Mouse (Mus musculus) lung, postnatal 36 days (tissue): ENCODE measurements around the gene Lsm7.

ENCODE experiments used
- DNase-seq: peaks from one replicate; pipeline ENCODE4 v3.0.0; 2022; ENCODE audit warnings: mixed read lengths

Lsm7 gene

DNA sequence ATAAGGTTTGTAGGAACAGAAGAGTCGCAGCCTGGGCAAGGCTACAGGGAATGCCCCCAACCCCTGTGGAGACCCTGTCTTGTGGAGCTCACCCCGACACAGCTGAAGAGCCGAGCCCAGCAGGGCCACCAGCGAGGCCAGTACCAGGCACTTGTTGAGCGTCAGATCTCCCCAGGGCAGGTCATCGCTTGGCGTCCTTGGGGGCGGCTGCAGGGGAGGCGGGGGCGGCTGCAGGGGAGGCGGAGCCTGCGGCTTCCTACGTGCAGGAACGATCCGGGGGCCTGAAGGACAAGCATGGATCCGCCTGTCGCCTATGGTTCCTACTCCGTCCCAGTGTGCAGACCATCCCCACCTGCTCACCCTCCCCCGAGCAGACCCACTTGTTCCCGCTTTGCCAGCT, 44.9 kb downstream of the Lsm7 start:
- DNase-seq, result no peak

DNA sequence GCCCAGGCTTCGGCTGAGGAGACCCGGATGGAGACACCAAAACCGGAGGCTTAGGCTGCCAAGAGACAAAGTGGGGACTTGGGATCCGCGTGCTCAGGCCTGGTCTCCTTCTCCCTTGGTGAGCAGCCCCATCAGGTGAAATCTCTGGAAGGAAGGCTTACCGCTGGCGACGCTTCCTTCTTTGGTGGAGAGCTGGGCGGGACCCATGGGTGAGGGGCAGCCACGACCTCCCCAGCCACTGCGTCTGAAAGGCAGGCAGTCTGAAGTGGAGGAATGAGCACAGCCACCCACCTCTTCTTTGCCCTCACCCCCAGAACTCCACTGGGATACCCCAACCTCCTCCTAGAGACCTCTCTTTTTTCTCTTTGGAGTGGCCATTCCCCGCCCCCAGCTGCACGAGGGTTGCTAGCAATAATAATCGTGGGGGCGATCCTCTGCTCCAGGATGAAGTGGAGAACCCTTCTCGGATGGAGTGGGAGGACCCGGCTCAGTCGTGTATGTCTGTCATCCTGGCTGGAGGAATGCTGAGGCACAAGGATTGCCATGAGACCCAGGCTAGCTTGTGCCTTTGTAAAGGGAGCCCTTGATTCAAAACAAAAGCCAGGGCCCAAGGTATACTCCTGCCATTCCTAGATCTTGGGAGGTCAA, 45.9 kb downstream of the Lsm7 start:
- DNase-seq, result no peak

DNA sequence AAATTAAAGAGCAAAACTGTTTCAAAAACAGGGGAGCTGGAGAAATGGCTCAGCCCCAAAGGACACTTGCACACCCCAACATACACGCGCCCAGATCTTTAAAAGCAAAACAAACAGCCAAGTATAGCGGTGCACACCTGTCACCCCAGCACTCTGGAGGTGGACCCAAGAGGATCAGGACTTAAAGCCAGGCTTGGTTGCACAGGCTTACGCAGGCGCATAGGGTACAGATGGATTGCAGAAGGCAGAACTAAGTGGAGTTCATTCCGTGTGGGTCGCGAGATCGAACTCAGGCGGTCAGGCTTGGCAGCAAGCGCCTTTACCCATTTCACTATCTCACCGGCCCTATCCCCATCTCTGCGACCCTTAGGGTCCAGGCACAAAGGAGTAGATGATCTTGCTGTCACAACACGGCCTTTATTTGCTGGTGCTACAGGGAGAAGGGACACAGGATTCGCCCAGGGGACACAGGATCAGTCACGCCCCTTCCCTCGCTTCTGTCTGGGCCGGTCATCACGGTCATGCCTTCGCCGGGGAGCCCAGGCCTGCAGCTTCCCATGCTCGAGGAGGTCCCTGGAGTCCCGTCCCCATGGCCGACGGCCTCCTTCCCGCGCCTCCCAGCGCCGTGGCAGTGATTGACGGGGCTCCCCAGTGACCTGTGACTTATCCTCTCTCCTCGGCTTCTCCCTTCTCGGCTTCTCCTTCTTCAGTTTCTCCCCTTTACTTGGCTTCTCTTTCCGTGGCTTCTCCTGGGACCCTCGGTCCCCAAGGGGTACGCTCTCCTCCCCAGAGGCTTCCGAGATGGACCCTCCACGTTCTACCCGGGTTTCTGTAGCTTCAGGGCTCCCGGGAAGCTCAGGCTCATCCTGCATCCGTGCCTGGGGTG, 46.7 kb downstream of the Lsm7 start:
- DNase-seq, result no peak

DNA sequence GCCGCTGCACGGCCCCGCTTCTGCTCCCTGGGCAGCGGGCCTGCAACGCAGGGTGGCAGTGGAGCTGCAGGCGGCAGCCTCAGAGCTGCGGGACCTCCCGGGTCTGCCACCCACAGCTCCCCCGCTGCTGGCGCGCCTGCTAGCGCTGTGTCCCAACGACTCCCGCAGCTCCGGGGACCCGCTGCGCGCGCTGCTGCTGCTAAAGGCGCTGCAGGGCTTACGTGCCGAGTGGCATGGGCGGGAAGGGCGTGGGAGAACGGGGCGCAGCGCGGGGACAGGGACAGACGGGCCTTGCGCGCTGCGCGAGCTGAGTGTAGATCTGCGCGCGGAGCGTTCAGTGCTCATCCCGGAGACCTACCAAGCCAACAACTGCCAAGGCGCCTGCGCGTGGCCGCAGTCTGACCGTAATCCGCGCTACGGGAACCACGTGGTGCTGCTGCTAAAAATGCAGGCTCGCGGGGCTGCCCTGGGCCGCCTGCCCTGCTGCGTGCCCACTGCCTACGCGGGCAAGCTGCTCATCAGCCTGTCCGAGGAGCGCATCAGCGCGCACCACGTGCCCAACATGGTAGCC, 47.9 kb downstream of the Lsm7 start:
- DNase-seq, result peak; percentile 62

DNA sequence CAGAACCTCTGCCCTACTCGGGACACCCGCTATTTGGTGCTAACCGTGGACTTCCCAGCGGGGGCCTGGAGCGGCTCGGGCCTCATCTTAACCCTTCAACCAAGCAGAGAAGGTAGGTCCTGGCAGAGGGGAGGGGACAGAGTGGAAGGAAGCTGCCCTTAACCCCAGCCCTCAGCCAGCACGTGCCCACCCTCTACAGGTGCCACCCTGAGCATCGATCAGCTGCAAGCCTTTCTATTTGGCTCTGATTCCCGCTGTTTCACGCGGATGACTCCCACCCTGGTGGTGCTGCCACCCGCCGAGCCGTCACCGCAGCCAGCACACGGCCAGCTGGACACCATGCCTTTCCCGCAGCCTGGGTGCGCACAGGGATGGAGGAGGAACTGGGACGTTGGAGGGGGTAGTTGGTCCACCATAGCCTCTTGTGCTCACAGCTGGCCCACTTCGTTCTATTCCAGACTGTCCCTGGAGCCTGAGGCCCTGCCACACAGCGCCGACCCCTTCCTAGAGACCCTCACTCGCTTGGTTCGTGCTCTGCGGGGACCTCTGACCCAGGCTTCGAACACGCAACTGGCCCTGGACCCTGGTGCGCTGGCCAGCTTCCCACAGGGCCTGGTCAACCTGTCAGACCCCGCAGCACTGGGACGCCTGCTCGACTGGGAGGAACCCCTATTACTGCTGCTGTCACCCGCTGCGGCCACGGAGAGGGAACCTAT, 48.5 kb downstream of the Lsm7 start:
- no peak for DNase-seq

DNA sequence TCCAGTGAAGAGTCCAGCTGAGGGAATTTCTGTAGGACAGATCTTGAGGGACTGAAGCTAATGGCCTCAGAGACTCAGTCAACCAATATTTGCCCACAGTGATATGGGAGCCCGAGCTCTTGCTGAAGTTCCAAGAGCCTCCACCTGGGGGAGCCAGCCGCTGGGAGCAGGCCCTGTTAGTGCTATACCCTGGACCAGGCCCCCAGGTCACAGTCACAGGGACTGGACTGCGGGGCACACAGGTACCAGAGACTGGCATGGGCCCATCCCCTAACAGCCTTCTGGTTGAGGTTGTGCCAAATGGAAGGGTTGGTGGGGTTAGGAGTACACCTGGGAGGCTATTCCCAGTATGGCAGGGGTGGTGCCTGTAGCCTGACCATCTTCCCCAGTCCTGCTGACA, 49.1 kb downstream of the Lsm7 start:
- peak; percentile 72 for DNase-seq

DNA sequence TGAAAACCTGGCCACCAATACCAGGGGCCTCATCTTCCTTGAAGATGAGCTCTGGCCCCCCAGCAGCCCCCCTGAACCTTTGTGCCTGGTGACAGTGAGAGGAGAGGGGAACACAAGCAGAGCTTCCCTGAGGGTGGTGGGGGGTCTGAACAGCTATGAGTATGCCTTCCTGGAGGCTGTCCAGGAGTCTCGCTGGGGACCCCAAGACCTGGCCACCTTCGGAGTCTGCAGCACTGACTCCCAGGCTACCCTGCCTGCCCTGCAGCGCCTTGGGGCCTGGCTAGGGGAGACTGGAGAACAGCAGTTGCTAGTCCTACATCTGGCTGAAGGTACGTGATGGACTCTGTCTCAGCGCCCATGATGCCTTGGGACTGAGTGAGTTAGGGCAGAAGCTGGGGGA, 49.7 kb downstream of the Lsm7 start:
- no peak for DNase-seq

DNA sequence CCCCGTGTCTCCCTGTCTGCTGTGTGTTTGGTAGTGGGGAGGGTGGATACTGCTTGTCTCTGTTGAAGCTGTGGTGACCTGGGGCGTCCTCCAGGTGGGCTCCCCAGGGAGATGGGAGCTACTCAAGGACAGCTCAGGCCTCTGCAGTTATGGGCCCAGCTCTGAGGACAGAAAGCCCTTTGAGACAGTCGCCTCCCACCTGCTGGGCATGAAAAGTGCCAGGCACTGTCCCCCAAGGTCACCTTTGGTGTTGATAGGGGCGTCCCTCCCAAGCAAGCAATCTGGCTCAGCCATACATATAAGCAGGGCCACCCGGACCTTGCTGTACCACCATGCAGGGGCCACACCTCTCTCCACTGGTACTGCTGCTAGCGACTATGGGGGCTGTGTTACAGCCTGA, 50.1 kb downstream of the Lsm7 start, which contains the start of gene Amh:
TSS of gene Amh (plus strand) at position 328 of the 400 bp plus-strand sequence.
- DNase-seq, result no peak

DNA sequence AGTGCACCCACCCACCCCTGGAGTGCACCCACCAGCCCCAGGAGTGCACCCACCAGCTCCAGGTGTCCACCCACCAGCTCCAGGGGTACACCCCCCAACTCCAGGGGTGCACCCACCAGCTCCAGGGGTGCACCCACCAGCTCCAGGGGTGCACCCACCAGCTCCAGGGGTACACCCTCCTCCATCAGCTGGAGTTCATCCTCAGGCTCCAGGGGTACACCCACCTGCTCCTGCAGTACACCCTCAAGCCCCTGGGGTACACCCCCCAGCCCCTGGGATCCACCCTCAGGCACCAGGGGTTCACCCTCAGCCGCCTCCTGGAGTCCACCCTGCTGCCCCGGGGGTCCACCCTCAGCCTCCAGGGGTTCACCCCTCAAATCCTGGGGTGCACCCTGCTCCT, 50.7 kb downstream of the Lsm7 start:
- DNase-seq, result no peak

DNA sequence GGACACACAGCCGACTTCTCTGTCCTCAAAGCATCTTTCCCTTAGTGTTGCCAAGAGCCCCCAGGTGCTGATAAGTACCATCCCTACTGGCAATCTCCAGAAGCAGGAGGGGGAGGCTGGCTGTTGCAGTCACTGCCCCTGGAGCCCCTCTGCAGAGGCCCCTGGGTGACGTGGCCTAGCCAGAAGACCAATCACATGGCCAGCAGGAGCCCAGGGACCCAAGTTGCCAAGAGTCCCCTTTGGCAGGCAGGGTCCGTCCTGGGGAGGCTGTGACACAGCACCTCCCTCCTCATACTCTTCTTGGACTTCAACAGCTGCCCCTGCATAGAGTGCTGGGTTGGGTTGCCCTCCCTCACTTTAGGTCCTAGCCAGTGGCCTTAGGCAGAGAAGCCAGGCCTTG, 52.0 kb downstream of the Lsm7 start:
- no peak for DNase-seq
